ENCODE assay signal across 13 mouse cellular contexts in genomic region chr5:130927794-130928149, GRCm38 (mm10).
A peak's percentile ranks its signal among the peaks of the same experiment; 100 is the strongest.
DNase-seq lines count a peak whose midpoint lies in the region; ATAC-seq and TF ChIP-seq lines count a peak whose summit lies in the region.
"Had no signal": no experiment of that assay in that cellular context is flagged by ENCODE, and none has a peak within 500 bp of the region (broad histone marks: within the 10 kb centered on the region; RNA-seq: fewer than 3 reads in every experiment).

No protein-coding gene starts in this region.

- no peaks in the 10 kb centered on the region for H3K4me1 ChIP-seq in heart, embryonic 10.5 days
- H3K4me1 ChIP-seq in lung, embryonic 14.5 days (ENCODE audit: insufficient read depth) = 0 out of 2 replicates have a peak, but pooled peaks cover 3% of the 10 kb centered on the region
- H3K4me1 ChIP-seq in lung, adult 2 months (ENCODE audit: control insufficient read depth, insufficient read depth, low read length) = no peaks in the 10 kb centered on the region
- H3K4me1 ChIP-seq: liver, embryonic 15.5 days had no signal

- H3K4me3 ChIP-seq in heart, embryonic 10.5 days = no peak overlapping the region
- no peak overlapping the region for H3K4me3 ChIP-seq in lung, embryonic 14.5 days (ENCODE audit: low read depth, low read length)
- no peak overlapping the region for H3K4me3 ChIP-seq in lung, adult 2 months (replicated peaks; ENCODE audit: extremely low read depth, low read depth, low read length)
- H3K4me3 ChIP-seq: liver, embryonic 15.5 days had no signal

- H3K9me3 ChIP-seq in heart, embryonic 10.5 days = 0 out of 2 replicates have a peak, but pooled peaks cover 4% of the 10 kb centered on the region
- H3K9me3 ChIP-seq in lung, embryonic 14.5 days (ENCODE audit: low read depth, low read length) = 0 out of 2 replicates have a peak, but pooled peaks cover 4% of the 10 kb centered on the region

- no peak overlapping the region for H3K9ac ChIP-seq in lung, embryonic 14.5 days
- H3K9ac ChIP-seq: liver, embryonic 15.5 days had no signal

- H3K27me3 ChIP-seq in heart, embryonic 10.5 days (ENCODE audit: insufficient read depth, poor library complexity, severe bottlenecking) = no peaks in the 10 kb centered on the region
- no peaks in the 10 kb centered on the region for H3K27me3 ChIP-seq in lung, embryonic 14.5 days (ENCODE audit: insufficient read depth, low read length)
- H3K27me3 ChIP-seq: liver, embryonic 15.5 days had no signal

- H3K36me3 ChIP-seq in heart, embryonic 10.5 days = no peaks in the 10 kb centered on the region
- no peaks in the 10 kb centered on the region for H3K36me3 ChIP-seq in lung, embryonic 14.5 days (ENCODE audit: insufficient read depth)
- H3K36me3 ChIP-seq: liver, embryonic 15.5 days had no signal

- peak; percentile 87; the same call in 1 of the 2 replicates for ATAC-seq in lung, embryonic 14.5 days (ENCODE audit: insufficient read depth)
- ATAC-seq: forebrain, embryonic 14.5 days had no signal

- H3K27ac ChIP-seq in heart, embryonic 10.5 days = no peak overlapping the region
- H3K27ac ChIP-seq in lung, embryonic 14.5 days (ENCODE audit: low read depth) = no peak overlapping the region
- H3K27ac ChIP-seq: liver, embryonic 15.5 days had no signal

- intact Hi-C loops in heart, postnatal 10 days (cut with DNase I) = no loop called here

- TF ChIP-seq POLR2A in lung, adult 2 months (IDR thresholded peaks at IDR 0.05; ENCODE audit: borderline replicate concordance, extremely low read depth, low read depth, low read length) = no peak

- WGBS in heart, embryonic 10.5 days = 69% methylated on average over 8 of the region's 8 CpGs
- WGBS in lung, embryonic 14.5 days = 32% methylated on average over 8 of the region's 8 CpGs
- whole genome bisulfite sequencing in lung, adult 2 months = 58% methylated on average over 8 of the region's 8 CpGs

- no peak for TF ChIP-seq CTCF in lung, embryonic 14.5 days (IDR thresholded peaks at IDR 0.05; ENCODE audit: low read depth)
- no peak for TF ChIP-seq CTCF in lung, adult 2 months (IDR thresholded peaks at IDR 0.05; ENCODE audit: insufficient read depth, low read length)

- peak; percentile 54 to 67 for DNase-seq in heart, adult 18-20 months
- DNase-seq in heart, embryonic 10.5 days (ENCODE audit: low spot score) = no peak
- peak; percentile 72 for DNase-seq in lung, embryonic 14.5 days
- no peak for DNase-seq in lung, adult 2 months
- peak; percentile 21 for DNase-seq in fibroblast of lung, adult 2 months (ENCODE audit: low read depth)
- peak; percentile 56 to 70 for DNase-seq in heart, postnatal 10 days
- no peak for DNase-seq in urinary bladder, postnatal 10 days (ENCODE audit: low spot score)
- DNase-seq in urinary bladder, postnatal 36 days (ENCODE audit: low spot score in 2 of 2) = no peak
- DNase-seq: adrenal gland, postnatal 25 days; cerebellum, postnatal 14 days; right cerebral cortex, adult 18-20 months had no signal

- no peak overlapping the region for H3K4me2 ChIP-seq in lung, embryonic 14.5 days
- H3K4me2 ChIP-seq: liver, embryonic 15.5 days had no signal

Comparison
In these comparisons a context has a peak if more than half of its experiments do, and no peak if none do; other contexts are left out.
1. DNase-seq: peak in heart, adult 18-20 months (2 of 2), lung, embryonic 14.5 days (single experiment), fibroblast of lung, adult 2 months (single experiment) and heart, postnatal 10 days (2 of 2); none in heart, embryonic 10.5 days (single experiment), lung, adult 2 months (single experiment), urinary bladder, postnatal 10 days (single experiment) and urinary bladder, postnatal 36 days (0 of 2).